Mouse (Mus musculus) spleen, adult 2 months (tissue): ENCODE results near the gene Tmem88b.

Experiments used
- CTCF ChIP-seq: fragments of 200-500 bp; IDR thresholded peaks from 2 replicates; pipeline ENCODE4 v1.5.1; 2011; ENCODE audit warnings: mild to moderate bottlenecking, inconsistent platforms; ENCODE audit not compliant: insufficient read depth, insufficient read length, insufficient replicate concordance; ENCODE audit errors: extremely low read depth
- POLR2A ChIP-seq: fragments of 200-500 bp; IDR thresholded peaks from 2 replicates; pipeline ENCODE4 v1.6.1; 2011; ENCODE audit warnings: low read depth, low read length, inconsistent platforms

- no peak for TF ChIP-seq CTCF
- no peak for TF ChIP-seq POLR2A
Measured at GRCm38 (mm10) chr4:155745136-155745535, 40.5 kb downstream of the Tmem88b start.
